Mouse (Mus musculus): ENCODE results near the gene Kirrel3.
A peak's percentile ranks its signal among the peaks of the same experiment; 100 is the strongest.

Gene Kirrel3

DNA sequence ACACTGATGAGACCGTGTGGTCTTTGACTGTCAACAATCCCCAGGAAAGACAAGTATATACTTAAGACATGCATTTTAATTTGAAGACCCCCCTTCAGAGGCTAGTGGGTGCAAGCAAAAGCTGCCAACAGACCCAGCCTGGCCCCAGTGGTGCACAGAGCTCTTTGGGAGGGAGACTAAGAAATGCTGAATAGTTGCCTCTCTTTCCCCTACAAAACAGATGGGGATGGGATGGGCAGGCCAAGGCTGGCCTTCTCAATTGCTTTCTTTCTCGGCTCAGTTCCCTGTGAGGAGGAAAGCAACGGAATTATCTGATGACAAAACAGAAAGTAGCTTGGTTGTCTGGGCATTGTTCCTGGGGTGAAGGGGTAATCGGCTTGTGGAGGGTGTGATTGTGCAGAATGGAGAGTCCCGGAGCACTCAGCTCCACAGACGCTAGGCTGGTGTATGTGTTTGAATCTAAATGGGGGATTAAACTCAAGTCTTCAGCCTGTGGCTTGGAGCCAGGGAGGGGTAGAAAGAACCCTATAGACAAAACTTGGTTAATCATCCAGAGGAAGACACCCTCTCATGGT lies 268.9 kb downstream of the Kirrel3 start:
- DNase-seq, result no peak

DNA sequence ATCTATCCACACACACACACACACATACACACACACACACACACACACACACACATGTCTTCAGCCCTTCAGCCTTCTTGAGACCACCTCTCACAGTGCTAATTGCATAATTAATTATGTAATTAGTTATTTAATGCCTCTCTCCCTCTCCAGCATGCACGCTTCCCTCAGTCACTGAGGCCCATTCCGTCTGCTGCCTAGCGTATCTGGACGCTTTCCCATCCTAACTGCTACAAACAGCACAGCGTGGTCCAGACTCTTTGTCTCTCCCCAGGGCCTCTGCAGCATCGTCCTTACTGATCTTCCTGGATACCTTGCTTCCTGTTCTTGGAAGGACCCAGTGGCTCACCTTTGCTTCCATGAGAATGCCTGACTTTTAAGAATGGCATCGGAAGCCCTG lies 270.4 kb downstream of the Kirrel3 start:
- no peak for DNase-seq

- no peak for DNase-seq
Observed at GRCm38 (mm10) chr9:34758925-34759324, 273.2 kb downstream of the Kirrel3 start.

- DNase-seq, result no peak
Observed at GRCm38 (mm10) chr9:34760521-34760920, 274.8 kb downstream of the Kirrel3 start.

DNA sequence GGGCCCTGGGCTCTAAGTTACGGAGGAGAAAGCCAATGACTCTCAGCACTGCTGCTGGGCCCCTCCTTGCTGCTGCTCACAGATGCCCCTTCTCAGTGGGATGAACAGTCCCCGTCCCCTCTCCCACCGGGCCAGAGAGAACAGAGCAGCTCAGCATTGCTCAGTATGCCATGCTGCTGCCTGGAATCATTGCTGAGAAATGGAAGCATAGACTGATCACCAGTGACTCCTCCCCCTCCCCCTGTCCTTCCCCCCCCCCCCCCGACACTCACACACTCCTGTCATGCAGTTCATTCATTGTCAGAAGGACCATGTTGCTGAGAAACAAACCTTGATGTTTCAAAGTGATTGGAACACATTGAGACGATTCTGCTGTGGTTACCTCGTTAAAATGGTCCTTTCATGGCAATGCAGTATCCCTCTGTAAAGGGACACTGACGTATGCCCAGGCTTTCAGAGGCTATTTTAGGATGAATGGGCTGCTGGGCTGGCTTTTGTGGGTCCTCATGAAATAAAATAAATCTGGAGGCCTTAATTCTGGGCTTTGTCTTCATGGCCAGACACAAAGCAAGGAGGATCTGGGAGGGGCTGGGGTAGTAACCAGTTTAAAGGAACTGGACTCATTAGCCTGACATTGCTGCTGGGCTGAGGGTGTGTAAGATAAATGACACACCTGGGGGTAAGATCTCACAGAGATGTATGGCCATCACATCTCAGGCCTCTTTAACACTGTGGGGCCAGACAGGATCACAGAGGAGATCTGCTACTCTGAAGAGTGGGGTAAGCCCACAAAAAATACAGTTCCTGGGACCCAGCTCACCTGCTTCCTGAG lies 281.3 kb downstream of the Kirrel3 start:
- DNase-seq, result no peak

GRCm38 (mm10) chr9:34768961-34769360 lies 283.3 kb downstream of the Kirrel3 start:
- DNase-seq, result no peak

DNA sequence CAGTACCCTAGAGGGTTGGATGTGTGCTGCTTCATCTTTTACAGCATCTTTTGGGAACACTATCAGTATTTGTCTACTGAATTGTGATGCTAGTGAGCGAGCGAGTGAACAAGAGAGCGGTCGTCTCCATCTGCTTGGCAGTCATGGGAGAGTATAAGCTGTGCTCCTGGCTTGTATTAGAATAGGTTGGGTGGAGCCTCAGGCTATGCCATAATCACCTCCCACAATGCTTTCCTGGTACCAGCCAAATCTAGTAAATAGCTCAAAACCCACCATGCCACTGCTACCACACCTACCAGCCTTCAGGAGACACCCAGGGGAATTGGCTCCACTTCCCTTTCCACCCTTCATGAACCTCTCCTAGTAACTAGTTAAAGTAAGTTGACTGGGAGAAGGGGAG lies 285.3 kb downstream of the Kirrel3 start:
- DNase-seq, result no peak

- no peak for DNase-seq
Observed at GRCm38 (mm10) chr9:34771401-34771800, 285.7 kb downstream of the Kirrel3 start.

GRCm38 (mm10) chr9:34772022-34772437 lies 286.3 kb downstream of the Kirrel3 start:
- DNase-seq, result no peak

DNA sequence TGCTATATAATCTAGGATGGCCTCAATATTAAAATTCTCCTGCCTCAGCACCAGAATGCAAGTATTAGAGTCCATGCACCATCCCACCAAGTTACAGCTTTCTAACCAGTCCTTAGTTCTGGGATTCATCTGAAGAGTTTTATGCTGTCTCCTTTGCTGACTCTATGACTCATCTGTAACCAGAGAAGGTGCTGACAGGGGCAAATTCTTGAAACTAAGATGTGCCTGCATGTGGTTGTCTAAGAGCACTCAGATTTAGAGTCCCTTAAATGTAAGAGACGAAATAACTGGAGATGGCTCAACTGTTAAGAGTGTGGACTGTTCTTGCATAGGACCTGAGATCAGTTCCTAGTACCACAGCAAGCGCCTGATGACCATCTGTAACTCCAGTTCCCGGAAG lies 295.7 kb downstream of the Kirrel3 start:
- no peak for DNase-seq

- peak; percentile 21 for DNase-seq
Observed at GRCm38 (mm10) chr9:34787915-34788314, 302.2 kb downstream of the Kirrel3 start.

DNA sequence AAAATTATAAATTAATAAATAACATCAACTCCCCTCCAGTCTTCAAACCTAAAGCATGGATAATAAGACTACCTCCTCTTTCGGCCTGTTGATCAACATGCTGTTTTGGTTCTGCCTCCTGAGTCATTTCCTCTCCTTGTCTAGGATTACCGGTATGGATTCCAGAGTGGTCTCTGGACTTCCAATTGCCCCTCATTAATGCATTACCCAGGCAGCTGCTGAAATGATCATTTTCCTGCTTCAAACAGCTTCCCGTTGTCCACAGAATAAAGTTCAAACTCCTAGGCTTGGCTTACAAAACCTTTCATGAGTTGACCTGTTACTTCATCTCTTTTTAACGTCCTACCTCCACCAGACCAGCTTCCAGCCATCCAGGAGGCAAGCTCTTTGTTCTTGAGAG lies 309.5 kb downstream of the Kirrel3 start:
- DNase-seq, result no peak

GRCm38 (mm10) chr9:34797688-34798339 lies 312.1 kb downstream of the Kirrel3 start:
- DNase-seq, result no peak

DNA sequence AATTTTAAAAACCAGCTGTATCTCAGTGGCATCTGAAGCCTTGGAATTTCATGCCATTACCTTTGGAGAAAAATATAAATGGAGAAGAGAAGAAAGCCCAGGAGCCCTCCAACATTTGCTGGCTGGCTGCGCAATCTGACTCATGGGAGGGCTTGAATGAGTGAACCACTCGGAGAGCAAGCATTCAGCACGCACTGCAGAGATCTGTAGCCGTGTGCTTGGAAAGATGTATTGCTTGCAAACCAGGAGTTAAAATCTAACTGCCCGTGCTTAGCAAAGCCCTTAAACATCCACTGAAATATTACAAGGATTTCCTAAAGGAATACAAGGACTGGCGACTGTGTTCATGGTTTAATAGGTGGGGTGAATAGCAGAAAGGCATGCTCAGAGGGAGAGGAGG lies 316.0 kb downstream of the Kirrel3 start:
- no peak for DNase-seq

GRCm38 (mm10) chr9:34806854-34807253 lies 321.2 kb downstream of the Kirrel3 start:
- no peak for DNase-seq

GRCm38 (mm10) chr9:34809993-34810513 lies 324.4 kb downstream of the Kirrel3 start:
- peak; percentile 21 for DNase-seq

DNA sequence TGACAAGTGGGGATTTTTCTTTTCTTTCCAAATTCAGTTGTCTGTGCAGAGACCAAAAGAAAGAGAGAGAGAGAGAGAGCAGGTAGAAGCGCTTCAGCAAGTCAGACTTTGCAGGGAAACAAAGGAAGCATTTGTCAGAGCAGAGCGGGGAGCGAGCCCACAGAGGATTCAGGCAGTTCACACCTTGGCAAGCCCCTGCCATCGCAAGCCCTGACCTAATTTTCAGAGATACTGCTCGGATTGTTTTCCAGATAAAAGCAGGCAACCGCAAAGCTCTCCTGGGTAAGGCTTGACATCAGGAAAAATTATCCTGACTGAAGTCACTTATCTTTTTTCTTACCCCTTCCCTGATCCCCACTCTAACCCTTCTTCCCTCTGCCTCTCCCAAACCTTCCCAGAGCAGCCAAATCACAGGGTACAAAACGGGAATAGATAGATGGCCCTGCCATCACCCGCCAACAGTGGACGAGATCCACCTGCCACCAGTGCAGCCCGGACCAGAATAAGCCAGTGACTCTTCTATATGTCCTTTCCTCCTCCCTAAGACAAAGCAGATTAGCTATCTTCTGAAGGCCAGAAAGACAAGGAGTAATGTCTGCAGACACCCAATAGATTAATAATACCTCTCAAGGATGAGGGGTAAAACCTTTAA lies 332.8 kb downstream of the Kirrel3 start:
- peak; percentile 47 for DNase-seq

DNA sequence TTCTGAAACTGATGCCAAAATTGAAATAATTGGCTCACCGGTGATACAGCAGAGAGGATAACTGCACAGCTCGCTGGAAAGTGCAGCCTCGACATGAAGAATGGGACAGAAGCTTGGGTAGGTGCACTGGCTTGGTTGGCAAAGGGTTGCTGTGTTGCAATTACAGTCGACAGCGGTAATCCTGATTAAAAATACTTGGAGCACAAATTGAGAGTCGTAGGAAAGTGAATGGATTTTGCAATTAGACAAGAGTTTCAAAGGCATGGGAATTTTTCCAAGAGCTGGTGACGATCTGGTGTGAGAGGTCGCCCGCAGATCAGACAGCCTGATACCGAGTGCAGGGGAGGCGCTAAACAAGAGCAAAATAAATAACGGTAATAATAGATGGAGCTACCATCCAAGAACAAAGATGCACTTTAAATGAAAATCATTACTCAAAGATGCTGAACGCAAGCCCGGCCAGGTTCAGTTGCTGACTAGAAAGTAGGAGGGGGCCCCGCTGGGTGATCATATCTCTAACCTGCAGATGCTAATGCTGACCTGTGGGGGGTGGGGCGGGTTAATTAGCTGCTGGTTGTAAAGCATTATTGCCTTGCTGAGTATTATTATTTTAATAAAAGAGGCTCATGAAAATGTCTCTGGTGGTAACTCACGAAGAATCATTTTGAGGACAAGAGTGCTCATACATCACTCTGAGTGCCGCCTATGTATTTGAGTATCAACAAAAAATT lies 338.8 kb downstream of the Kirrel3 start:
- no peak for DNase-seq

DNA sequence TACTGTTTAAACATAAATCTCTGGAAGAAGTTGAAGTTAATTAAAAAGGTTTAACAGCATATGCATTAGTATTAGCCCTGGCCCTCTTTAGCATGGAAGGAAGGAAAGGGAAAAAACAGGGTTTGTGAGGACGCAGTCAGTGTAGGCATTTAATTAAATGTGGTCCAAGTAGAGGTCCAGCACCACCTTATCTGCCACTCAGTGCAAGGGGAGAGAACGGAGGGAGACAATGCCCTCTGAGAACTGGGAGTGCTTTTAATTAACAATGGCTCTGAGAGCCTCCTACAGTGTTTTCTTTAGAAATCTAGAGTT lies 339.4 kb downstream of the Kirrel3 start:
- DNase-seq, result no peak

- DNase-seq, result peak; percentile 92
Observed at GRCm38 (mm10) chr9:34825402-34826008, 339.8 kb downstream of the Kirrel3 start.

DNA sequence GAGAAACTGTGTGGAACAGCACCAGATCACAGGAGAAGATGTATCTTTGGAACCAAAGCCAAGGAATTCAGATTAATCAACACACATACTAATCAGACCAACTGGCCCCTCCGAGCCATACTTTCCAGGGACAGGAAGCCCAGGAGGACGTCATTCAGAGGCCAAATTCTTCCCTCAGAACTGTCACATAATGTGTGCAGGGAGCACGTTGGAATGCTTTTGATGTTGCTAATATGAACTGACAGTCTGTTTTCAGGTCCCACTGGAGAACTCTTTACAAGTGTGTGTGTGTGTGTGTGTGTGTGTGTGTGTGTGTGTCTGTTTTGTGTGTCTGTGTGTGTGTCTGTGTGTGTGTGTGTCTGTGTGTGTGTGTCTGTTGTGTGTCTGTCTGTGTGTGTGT lies 345.0 kb downstream of the Kirrel3 start:
- peak; percentile 57 for DNase-seq

- no peak for DNase-seq
Observed at GRCm38 (mm10) chr9:34836801-34837200, 351.1 kb downstream of the Kirrel3 start.

Data from retina, postnatal 1 day (tissue).